Mouse (Mus musculus) adipose tissue, adult 10 weeks (tissue): ENCODE data around the gene Ctsr. TPM values are rescaled to one million over a fixed set of nuclear protein-coding genes. Genes with fewer than 3 reads are reported as not detected.

Experiments
- polyA plus RNA-seq: library from polyadenylated mRNA; stranded (reverse); fragments of 350-450 nt; fragmentation: Illumina TruSeq; extraction: RNeasy Lipid Tissue Mini Kit (QIAGEN cat#74804); gene quantifications from one replicate; pipeline ENCODE4 v1.2.3, GENCODE M21; 2014; ENCODE audit warnings: low read depth, low replicate concordance

Gene Ctsr
- polyA plus RNA-seq: not detected

GRCm38 (mm10) chr13:61164156-61164555 is at the start of gene Ctsr:
TSS of gene Ctsr (minus strand) at chr13:61164256.

GRCm38 (mm10) chr13:61203310-61203709 is 39.3 kb upstream of the Ctsr start, which contains the start of gene Cts6:
TSS of gene Cts6 (minus strand) at chr13:61203410.

Other genes starting within 250 kb of the Ctsr start
- 0.82 TPM for gene Gm49393, start 228.7 kb downstream of the Ctsr start, polyA plus RNA-seq
- gene Gm49391, start 227.7 kb downstream of the Ctsr start, polyA plus RNA-seq: 2.6 TPM
- gene Ctla2a, start 227.6 kb downstream of the Ctsr start, polyA plus RNA-seq: 38.0 TPM
- not detected for gene Tpbpa, start 222.3 kb downstream of the Ctsr start, polyA plus RNA-seq
- gene Ctsj, start 158.3 kb downstream of the Ctsr start, polyA plus RNA-seq: not detected
- gene Ctsq, start 123.6 kb downstream of the Ctsr start, polyA plus RNA-seq: not detected
- gene Cts6, start 39.2 kb upstream of the Ctsr start, polyA plus RNA-seq: not detected
- gene Cts8, start 91.1 kb upstream of the Ctsr start, polyA plus RNA-seq: not detected
- gene Gm49398, start 124.6 kb upstream of the Ctsr start, polyA plus RNA-seq: not detected
- gene Cts7, start 193.9 kb upstream of the Ctsr start, polyA plus RNA-seq: not detected